Mouse (Mus musculus): ENCODE measurements at regions not wholly inside any gene's neighbourhood (a gene's known extent, or its start where the extent isn't known, plus 50 kb on each side); places are given as distances from the start of the nearest gene placed in this dataset.

DNA sequence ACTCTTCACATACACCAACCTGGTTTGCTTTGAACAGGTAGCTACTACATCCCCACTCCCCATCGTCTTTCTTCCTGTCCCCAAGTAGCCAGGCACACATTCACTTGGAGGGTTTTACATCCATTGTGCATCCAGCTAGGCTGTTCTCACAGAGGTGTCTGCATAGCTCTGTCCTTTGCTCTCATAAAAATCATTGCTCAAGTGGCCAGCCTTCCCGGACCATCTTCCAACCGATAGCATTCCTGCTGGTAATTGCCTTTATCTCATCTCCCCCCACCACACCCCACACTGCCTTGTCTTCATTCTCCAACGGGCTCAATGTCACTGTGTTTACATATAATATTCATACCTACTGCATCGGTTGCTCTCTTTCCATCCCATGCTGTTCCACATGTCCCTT lies 106.4 kb downstream of the Efnb2 start:
- no peak for TF ChIP-seq CTCF (IDR thresholded peaks at IDR 0.05; ENCODE audit: low read depth)
- TF ChIP-seq EP300 (IDR thresholded peaks at IDR 0.05; ENCODE audit: low read depth) = no peak

All from liver, embryonic 14.5 days (tissue).